Mouse (Mus musculus): ENCODE results near the gene Chst13. TPM values are rescaled to one million over a fixed set of nuclear protein-coding genes. Genes with fewer than 3 reads are reported as not detected.

The Chst13 gene
- polyA plus RNA-seq, 1 experiment from 2014 or later, result 0.28 TPM

DNA sequence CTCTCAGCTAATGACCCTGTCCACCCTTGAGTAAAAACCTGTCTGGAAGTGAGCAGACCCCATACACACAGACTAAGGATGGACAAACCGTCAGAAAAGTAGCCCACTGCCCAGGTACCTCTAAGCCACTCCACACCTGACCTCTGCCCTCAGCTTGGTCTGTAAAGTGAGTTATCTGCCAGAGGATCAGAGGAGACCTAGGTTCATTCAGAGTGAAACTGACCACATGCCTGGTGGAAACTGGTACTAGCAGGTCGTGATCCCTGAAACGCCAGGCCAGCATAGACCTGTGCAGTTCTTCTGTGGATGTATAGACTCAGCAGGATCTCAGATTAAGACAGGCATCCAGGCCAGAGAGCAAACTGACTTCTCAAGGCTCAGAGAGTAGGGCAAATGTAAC is 522 bp downstream of the Chst13 start:
- H3K4me3 ChIP-seq (ENCODE audit: low read depth, low read length), result no peak overlapping the region
- WGBS, result 74% methylated on average over 3 of the region's 3 CpGs
- H3K4me2 ChIP-seq (ENCODE audit: low read depth, low read length), result no peak overlapping the region
- H3K4me1 ChIP-seq (ENCODE audit: control insufficient read depth, insufficient read depth, low read length), result no peaks in the 10 kb centered on the region
- no peak overlapping the region for H3K9ac ChIP-seq (replicated peaks; ENCODE audit: low read depth, low read length)
- no peaks in the 10 kb centered on the region for H3K36me3 ChIP-seq (ENCODE audit: control insufficient read depth, insufficient read depth, low read length)
- H3K9me3 ChIP-seq (ENCODE audit: control insufficient read depth, low read length), result no peaks in the 10 kb centered on the region
- no peak for ATAC-seq (ENCODE audit: low read depth)
- H3K27me3 ChIP-seq (ENCODE audit: control insufficient read depth, insufficient read depth, low read length), result no peaks in the 10 kb centered on the region
- no peak overlapping the region for H3K27ac ChIP-seq (ENCODE audit: low read depth, low read length)

DNA sequence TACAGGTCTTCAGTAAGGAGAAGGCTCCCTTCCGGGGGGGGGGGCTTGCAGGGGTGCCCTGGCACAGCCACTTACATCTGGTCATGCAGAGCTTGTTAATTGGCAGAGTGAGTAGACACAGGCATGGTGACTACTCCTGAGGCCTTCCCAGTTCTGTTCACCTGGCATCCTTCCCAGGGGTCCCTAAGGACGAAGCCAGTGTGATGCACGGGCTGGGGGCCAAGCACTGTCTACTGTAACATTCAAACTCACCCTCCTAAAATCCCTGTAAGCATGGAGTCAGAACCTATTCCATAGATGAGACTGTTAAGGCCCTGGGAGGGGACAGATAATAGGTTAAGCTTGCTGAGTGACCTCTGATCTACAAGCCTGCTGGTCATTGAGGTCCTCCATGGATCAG is 959 bp downstream of the Chst13 start:
- no peak overlapping the region for H3K4me3 ChIP-seq (ENCODE audit: low read depth, low read length)
- H3K4me2 ChIP-seq (ENCODE audit: low read depth, low read length), result no peak overlapping the region
- no peak overlapping the region for H3K9ac ChIP-seq (replicated peaks; ENCODE audit: low read depth, low read length)
- no peak for ATAC-seq (ENCODE audit: low read depth)
- no peaks in the 10 kb centered on the region for H3K27me3 ChIP-seq (ENCODE audit: control insufficient read depth, insufficient read depth, low read length)
- WGBS, result 74% methylated on average over 3 of the region's 3 CpGs
- no peaks in the 10 kb centered on the region for H3K9me3 ChIP-seq (ENCODE audit: control insufficient read depth, low read length)
- no peaks in the 10 kb centered on the region for H3K4me1 ChIP-seq (ENCODE audit: control insufficient read depth, insufficient read depth, low read length)
- H3K27ac ChIP-seq (ENCODE audit: low read depth, low read length), result no peak overlapping the region
- no peaks in the 10 kb centered on the region for H3K36me3 ChIP-seq (ENCODE audit: control insufficient read depth, insufficient read depth, low read length)

DNA sequence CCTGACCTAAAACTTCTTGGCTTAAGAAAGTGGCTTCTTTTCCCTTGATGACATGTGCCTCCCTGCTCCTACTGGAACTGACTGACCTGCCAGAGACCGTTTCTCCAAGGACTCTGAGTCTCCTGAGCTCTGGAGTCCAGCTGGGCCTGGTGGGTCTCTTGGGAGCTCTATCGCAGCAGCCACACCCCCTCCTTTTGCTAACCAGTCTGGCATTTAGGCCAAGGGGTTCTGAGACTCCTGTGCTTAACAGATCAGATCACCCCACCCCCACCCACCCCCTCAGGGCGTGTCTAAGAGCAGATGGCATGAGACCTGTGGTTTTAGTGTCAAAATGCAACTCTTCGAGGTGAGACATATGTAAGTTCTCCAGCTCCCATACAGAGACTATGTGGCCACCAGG is 3.2 kb downstream of the Chst13 start:
- Histone ChIP-seq H3K27ac (ENCODE audit: low read depth, low read length) (no peak overlapping the region), H3K9me3 (ENCODE audit: control insufficient read depth, low read length) (no peaks in the 10 kb centered on the region), H3K27me3 (ENCODE audit: control insufficient read depth, insufficient read depth, low read length) (no peaks in the 10 kb centered on the region), H3K4me2 (ENCODE audit: low read depth, low read length) (no peak overlapping the region), H3K36me3 (ENCODE audit: control insufficient read depth, insufficient read depth, low read length) (no peaks in the 10 kb centered on the region), H3K4me1 (ENCODE audit: control insufficient read depth, insufficient read depth, low read length) (0 out of 2 replicates have a peak, but pooled peaks cover 3% of the 10 kb centered on the region), H3K4me3 (ENCODE audit: low read depth, low read length) (no peak overlapping the region), H3K9ac (replicated peaks; ENCODE audit: low read depth, low read length) (no peak overlapping the region)
- no peak for ATAC-seq (ENCODE audit: low read depth)
- WGBS, result 57% methylated on average over 4 of the region's 4 CpGs

DNA sequence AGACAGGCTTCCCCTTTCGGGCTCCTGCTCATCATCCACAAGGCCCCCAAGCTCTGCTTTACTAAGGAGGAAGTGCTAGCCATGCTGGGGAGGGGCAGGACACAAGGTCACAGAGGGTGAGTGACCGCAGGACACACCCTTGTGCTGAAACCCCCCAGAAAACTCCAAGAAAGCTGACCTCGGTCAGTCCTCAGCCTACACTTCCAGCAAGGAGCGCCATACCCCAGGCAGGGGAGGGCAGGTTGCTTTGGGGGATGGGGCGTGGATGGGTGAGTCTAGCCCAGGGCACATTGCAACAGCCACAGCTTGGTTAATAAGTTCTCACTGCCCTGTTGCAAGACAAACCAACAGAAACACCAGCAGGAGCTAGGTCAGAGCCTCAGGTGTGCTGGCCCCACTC is 4.6 kb downstream of the Chst13 start:
- no peaks in the 10 kb centered on the region for H3K36me3 ChIP-seq (ENCODE audit: control insufficient read depth, insufficient read depth, low read length)
- no peaks in the 10 kb centered on the region for H3K27me3 ChIP-seq (ENCODE audit: control insufficient read depth, insufficient read depth, low read length)
- 0 out of 2 replicates have a peak, but pooled peaks cover 3% of the 10 kb centered on the region for H3K4me1 ChIP-seq (ENCODE audit: control insufficient read depth, insufficient read depth, low read length)
- no peaks in the 10 kb centered on the region for H3K9me3 ChIP-seq (ENCODE audit: control insufficient read depth, low read length)
- no peak overlapping the region for H3K4me3 ChIP-seq (ENCODE audit: low read depth, low read length)
- H3K27ac ChIP-seq (ENCODE audit: low read depth, low read length), result no peak overlapping the region
- no peak for ATAC-seq (ENCODE audit: low read depth)
- H3K9ac ChIP-seq (replicated peaks; ENCODE audit: low read depth, low read length), result no peak overlapping the region
- 81% methylated on average over 5 of the region's 5 CpGs for WGBS
- no peak overlapping the region for H3K4me2 ChIP-seq (ENCODE audit: low read depth, low read length)

DNA sequence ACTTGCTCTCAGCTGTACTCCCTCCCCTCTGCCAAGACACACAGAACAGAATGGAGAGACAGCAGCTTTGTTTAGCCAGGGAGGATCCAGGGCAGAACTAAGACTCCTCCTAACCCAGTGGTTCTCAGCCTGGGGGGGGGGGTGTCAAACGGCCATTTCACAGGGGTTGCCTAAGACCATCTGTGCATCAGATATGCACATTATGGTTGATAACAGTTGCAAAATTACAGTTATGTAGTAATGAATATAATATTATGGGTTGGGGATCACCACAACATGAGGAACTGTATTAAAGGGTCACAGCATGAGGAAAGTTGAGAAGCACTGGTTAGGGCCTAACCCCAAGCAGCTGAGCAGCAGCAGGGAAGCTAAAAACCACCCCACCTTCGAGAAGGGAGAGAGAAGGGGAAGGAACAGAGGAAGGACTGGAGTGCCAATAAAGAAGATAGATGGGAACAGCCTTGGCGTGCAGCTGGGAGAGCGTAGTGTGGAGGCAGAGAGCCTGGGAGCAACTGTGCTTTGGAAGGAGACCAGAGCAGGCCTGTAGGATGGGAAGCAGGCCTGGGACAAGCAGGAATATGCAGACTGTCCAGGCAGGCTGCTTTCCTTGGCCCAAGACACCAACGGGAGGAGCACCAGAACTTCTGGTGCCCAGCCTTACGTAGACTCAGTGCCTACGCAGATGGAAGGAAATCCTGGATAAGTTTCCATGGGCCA is 5.4 kb downstream of the Chst13 start:
- no peak for ATAC-seq (ENCODE audit: low read depth)
- Histone ChIP-seq H3K27ac (ENCODE audit: low read depth, low read length) (no peak overlapping the region), H3K9me3 (ENCODE audit: control insufficient read depth, low read length) (no peaks in the 10 kb centered on the region), H3K9ac (replicated peaks; ENCODE audit: low read depth, low read length) (no peak overlapping the region), H3K4me2 (ENCODE audit: low read depth, low read length) (no peak overlapping the region), H3K36me3 (ENCODE audit: control insufficient read depth, insufficient read depth, low read length) (no peaks in the 10 kb centered on the region), H3K4me1 (ENCODE audit: control insufficient read depth, insufficient read depth, low read length) (0 out of 2 replicates have a peak, but pooled peaks cover 3% of the 10 kb centered on the region), H3K27me3 (ENCODE audit: control insufficient read depth, insufficient read depth, low read length) (no peaks in the 10 kb centered on the region), H3K4me3 (ENCODE audit: low read depth, low read length) (no peak overlapping the region)
- WGBS, result 68% methylated on average over 7 of the region's 7 CpGs

DNA sequence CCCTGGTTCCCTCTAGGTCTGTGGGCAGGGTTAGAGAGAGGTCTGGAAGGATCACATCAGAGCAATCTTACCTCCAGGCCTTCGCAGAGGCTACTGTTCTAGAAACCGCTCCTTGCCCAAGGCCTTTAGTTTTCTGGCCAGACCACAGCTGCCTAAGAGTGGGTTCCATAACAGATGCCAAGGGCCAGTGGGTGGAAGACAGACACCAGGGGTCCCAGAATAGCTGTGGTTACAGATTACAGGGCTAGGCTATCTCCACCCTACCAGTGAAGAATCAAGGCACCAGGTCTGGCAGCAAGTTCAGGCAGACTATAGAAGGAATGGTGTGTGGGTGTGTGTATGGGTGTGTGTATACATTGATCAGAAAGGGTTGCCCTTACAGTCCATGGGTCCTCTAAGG is 6.0 kb downstream of the Chst13 start:
- H3K36me3 ChIP-seq (ENCODE audit: control insufficient read depth, insufficient read depth, low read length), result no peaks in the 10 kb centered on the region
- 94% methylated on average over 2 of the region's 2 CpGs for WGBS
- H3K27me3 ChIP-seq (ENCODE audit: control insufficient read depth, insufficient read depth, low read length), result no peaks in the 10 kb centered on the region
- H3K9me3 ChIP-seq (ENCODE audit: control insufficient read depth, low read length), result no peaks in the 10 kb centered on the region
- 0 out of 2 replicates have a peak, but pooled peaks cover 3% of the 10 kb centered on the region for H3K4me1 ChIP-seq (ENCODE audit: control insufficient read depth, insufficient read depth, low read length)
- no peak overlapping the region for H3K4me2 ChIP-seq (ENCODE audit: low read depth, low read length)
- no peak overlapping the region for H3K9ac ChIP-seq (replicated peaks; ENCODE audit: low read depth, low read length)
- ATAC-seq (ENCODE audit: low read depth), result no peak
- H3K4me3 ChIP-seq (ENCODE audit: low read depth, low read length), result no peak overlapping the region
- H3K27ac ChIP-seq (ENCODE audit: low read depth, low read length), result no peak overlapping the region

DNA sequence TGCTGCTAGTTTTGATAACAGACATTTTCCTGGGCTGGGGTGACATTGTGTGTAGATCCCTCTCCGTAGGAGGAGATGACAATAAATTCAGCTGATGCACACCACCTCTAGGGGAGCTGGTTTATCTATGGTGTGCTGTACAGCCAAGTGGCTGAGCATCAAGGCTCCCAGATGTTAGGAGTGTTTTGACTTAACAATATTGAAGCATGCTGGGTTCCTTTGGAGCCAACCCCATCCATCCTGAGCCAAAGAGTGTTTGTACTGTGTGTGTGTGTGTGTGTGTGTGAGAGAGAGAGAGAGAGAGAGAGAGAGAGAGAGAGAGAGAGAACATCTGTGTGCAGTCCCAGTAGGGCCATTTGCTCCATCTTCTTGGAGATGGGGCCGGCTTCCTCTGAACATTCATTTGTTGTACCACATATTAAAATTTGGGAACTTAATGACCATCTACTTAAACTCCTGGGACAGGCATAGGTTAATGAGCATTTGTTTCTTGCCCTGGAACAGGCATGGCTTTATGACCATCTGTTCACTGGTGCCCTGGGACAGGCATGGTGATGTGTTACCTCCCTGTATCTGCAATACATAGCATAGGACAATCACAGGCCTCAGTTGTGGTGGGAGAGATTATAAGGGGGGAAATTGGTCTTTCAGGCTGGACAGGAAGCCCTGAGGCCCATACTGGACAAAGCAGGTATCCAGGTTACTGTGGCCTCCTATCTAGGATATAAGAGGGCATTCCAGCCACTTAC is 7.3 kb downstream of the Chst13 start:
- WGBS, result 39% methylated on average over 2 of the region's 2 CpGs
- peak; percentile 65; the same call in 1 of the 2 replicates for ATAC-seq (ENCODE audit: low read depth)
- no peak overlapping the region for H3K4me2 ChIP-seq (ENCODE audit: low read depth, low read length)
- no peaks in the 10 kb centered on the region for H3K36me3 ChIP-seq (ENCODE audit: control insufficient read depth, insufficient read depth, low read length)
- H3K4me1 ChIP-seq (ENCODE audit: control insufficient read depth, insufficient read depth, low read length), result 0 out of 2 replicates have a peak, but pooled peaks cover 3% of the 10 kb centered on the region
- H3K4me3 ChIP-seq (ENCODE audit: low read depth, low read length), result no peak overlapping the region
- no peaks in the 10 kb centered on the region for H3K9me3 ChIP-seq (ENCODE audit: control insufficient read depth, low read length)
- no peaks in the 10 kb centered on the region for H3K27me3 ChIP-seq (ENCODE audit: control insufficient read depth, insufficient read depth, low read length)
- H3K27ac ChIP-seq (ENCODE audit: low read depth, low read length), result no peak overlapping the region
- H3K9ac ChIP-seq (replicated peaks; ENCODE audit: low read depth, low read length), result no peak overlapping the region

DNA sequence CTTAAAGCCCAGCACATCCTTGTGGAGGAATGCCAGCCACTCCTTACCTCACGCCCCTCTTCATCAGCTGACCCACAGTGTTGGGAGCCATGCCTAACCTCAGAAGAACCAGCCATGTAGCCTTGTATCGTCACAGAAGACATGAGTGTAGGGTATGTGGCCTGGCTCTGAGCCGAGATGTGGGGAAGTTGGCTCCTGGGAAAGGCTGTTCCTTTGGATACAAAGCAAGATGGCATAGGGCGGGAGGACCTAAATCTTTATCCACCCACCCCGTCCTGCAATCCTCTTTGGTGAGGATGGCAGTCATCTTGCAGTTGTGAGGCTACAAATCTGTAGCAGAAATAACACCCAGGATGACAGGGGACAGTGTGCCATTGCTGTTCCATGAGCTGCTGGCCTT is 9.0 kb downstream of the Chst13 start:
- H3K36me3 ChIP-seq (ENCODE audit: control insufficient read depth, insufficient read depth, low read length), result no peaks in the 10 kb centered on the region
- ATAC-seq (ENCODE audit: low read depth), result no peak
- H3K4me1 ChIP-seq (ENCODE audit: control insufficient read depth, insufficient read depth, low read length), result 0 out of 2 replicates have a peak, but pooled peaks cover 3% of the 10 kb centered on the region
- no peaks in the 10 kb centered on the region for H3K9me3 ChIP-seq (ENCODE audit: control insufficient read depth, low read length)
- 86% methylated on average over 5 of the region's 5 CpGs for WGBS
- H3K27ac ChIP-seq (ENCODE audit: low read depth, low read length), result no peak overlapping the region
- H3K27me3 ChIP-seq (ENCODE audit: control insufficient read depth, insufficient read depth, low read length), result no peaks in the 10 kb centered on the region
- H3K4me3 ChIP-seq (ENCODE audit: low read depth, low read length), result no peak overlapping the region
- no peak overlapping the region for H3K9ac ChIP-seq (replicated peaks; ENCODE audit: low read depth, low read length)
- no peak overlapping the region for H3K4me2 ChIP-seq (ENCODE audit: low read depth, low read length)

All from neural tube, embryonic 14.5 days (tissue).